Mouse (Mus musculus) embryonic facial prominence, embryonic 13.5 days (tissue): ENCODE data around the gene Naa50. TPM values are rescaled to one million over a fixed set of nuclear protein-coding genes. Genes with fewer than 3 reads are reported as not detected.
A peak's percentile ranks its signal among the peaks of the same experiment; 100 is the strongest.

ENCODE experiments used
- ATAC-seq: fragments of 200-750 bp; cut with Nextera tagmentation; 2 replicates; pipeline ENCODE4 v1.8.0; 2017; ENCODE audit warnings: low read depth; ENCODE audit not compliant: insufficient number of reproducible peaks, insufficient read depth, low FRiP score, low TSS enrichment
- H3K27ac ChIP-seq: fragments of 300-500 bp; sonication (generic); 2 replicates; pipeline ENCODE4 v1.5.1; 2015; ENCODE audit warnings: moderate library complexity, mild to moderate bottlenecking, inconsistent platforms
- H3K27me3 ChIP-seq: fragments of 300-500 bp; sonication (generic); 2 replicates; pipeline ENCODE4 v1.6.1; 2015; ENCODE audit warnings: mild to moderate bottlenecking, inconsistent platforms
- H3K36me3 ChIP-seq: fragments of 300-500 bp; sonication (generic); 2 replicates; pipeline ENCODE4 v1.6.1; 2015; ENCODE audit warnings: mild to moderate bottlenecking, inconsistent platforms
- H3K4me1 ChIP-seq: fragments of 300-500 bp; sonication (generic); 2 replicates; pipeline ENCODE4 v1.6.1; 2015; ENCODE audit warnings: inconsistent platforms
- H3K4me2 ChIP-seq: fragments of 300-500 bp; sonication (generic); 2 replicates; pipeline ENCODE4 v1.6.1; 2015; ENCODE audit warnings: moderate library complexity, mild to moderate bottlenecking, inconsistent platforms
- H3K4me3 ChIP-seq: fragments of 300-500 bp; sonication (generic); 2 replicates; pipeline ENCODE4 v1.5.1; 2015; ENCODE audit warnings: mild to moderate bottlenecking, inconsistent platforms
- H3K9ac ChIP-seq: fragments of 300-500 bp; sonication (generic); 2 replicates; pipeline ENCODE4 v1.6.1; 2015; ENCODE audit warnings: mild to moderate bottlenecking, inconsistent platforms
- H3K9me3 ChIP-seq: fragments of 300-500 bp; sonication (generic); 2 replicates; pipeline ENCODE4 v1.6.1; 2016; ENCODE audit warnings: inconsistent platforms
- WGBS: fragments of 180-500 bp; shearing (Covaris S2); methylation state at CpG from one replicate; pipeline ENCODE4 v1.1.7; 2015; ENCODE audit warnings: mixed read lengths; 5-methylcytosine and 5-hydroxymethylcytosine counted together
- polyA plus RNA-seq: library from polyadenylated mRNA; unstranded; fragments of >200 nt; fragmentation: Nextera tagmentation; extraction: Ambion mirVana; gene quantifications from 2 replicates; pipeline ENCODE4 v1.2.1, GENCODE M21; 2015

Gene Naa50
- polyA plus RNA-seq = 97.8 and 105 TPM in 2 replicates

- Histone ChIP-seq H3K27me3 (no peaks in the 10 kb centered on the region), H3K27ac (peak within 1 kb of the TSS; percentile 98)
- WGBS = under 1% methylated on average over 69 of the region's 71 CpGs
Observed at GRCm38 (mm10) chr16:44139536-44140185, at the start of gene Naa50, which contains the start of gene Atp6v1a. Gene Naa50 (plus strand): TSS chr16:44139830. Gene Atp6v1a (minus strand): TSS chr16:44139705.

DNA sequence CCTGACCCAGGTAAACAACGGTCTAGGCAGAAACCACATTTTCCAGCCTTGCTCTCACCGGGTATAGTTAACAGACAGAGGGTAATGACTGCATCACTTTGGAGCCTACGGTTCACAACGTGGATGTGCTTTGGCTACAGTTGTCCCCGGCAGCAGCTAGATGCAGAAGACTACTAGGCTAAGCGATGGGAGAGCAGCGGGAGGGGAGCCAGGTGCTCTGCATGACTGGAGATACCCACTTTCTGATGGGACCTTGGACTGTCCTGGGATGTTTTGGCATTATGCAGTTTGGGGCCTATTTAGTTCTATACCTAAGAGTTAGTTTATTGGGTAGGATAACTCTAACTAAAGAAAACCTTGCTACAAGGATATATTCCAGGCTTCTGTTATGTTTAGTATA, 40.3 kb upstream of the Naa50 start:
- Histone ChIP-seq H3K4me1 (peaks cover 4% of the 10 kb centered on the region; the same call in 1 of the 2 replicates), H3K9ac (no peak overlapping the region), H3K27ac (no peak overlapping the region), H3K4me2 (no peak overlapping the region), H3K27me3 (no peaks in the 10 kb centered on the region), H3K9me3 (no peaks in the 10 kb centered on the region), H3K4me3 (no peak overlapping the region), H3K36me3 (peaks cover 84% of the 10 kb centered on the region)
- ATAC-seq = no peak
- 84% methylated on average over 7 of the region's 7 CpGs for WGBS

More at GRCm38 (mm10) chr16:44139536-44140185, at the start of gene Naa50, which contains the start of gene Atp6v1a:
- peak; percentile 90 for ATAC-seq
- peak within 1 kb of the TSS; percentile 100 for H3K4me3 ChIP-seq
- peaks cover 19% of the 10 kb centered on the region for H3K4me1 ChIP-seq
- H3K36me3 ChIP-seq = no peaks in the 10 kb centered on the region
- H3K4me2 ChIP-seq = peak within 1 kb of the TSS; percentile 94
- no peaks in the 10 kb centered on the region for H3K9me3 ChIP-seq
- peak within 1 kb of the TSS; percentile 96 for H3K9ac ChIP-seq

DNA sequence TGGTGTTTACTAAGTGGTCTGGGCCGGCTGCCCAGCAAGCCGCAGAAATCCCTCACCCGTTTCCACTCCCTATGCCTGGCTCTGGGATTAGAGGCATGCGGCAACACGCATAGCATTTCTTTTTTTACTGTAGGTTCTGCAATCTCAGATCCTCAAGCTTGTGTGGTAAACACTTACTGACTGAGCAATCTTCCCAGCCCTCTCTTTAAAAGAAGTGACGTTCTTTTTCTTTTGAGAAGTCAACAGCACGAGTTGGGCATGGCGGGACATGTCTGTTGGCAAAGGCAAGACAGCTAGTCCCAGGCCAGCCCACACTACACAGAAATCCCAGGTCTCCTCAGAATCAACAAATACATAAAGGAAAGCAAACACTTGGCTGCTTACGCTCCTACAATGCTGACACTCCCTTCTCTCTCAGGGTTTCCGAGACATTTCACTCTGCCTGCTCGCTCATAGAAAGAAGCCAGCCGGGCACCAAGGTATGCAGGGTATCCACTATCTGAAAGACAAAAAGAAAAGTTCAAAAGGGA, 38.4 kb upstream of the Naa50 start:
- Histone ChIP-seq H3K9me3 (no peaks in the 10 kb centered on the region), H3K4me1 (peaks cover 4% of the 10 kb centered on the region; the same call in 1 of the 2 replicates), H3K4me2 (no peak overlapping the region), H3K27ac (no peak overlapping the region), H3K36me3 (peaks cover 70% of the 10 kb centered on the region), H3K27me3 (no peaks in the 10 kb centered on the region), H3K4me3 (no peak overlapping the region), H3K9ac (no peak overlapping the region)
- no peak; the same call in 1 of the 2 replicates for ATAC-seq
- 80% methylated on average over 12 of the region's 12 CpGs for WGBS

GRCm38 (mm10) chr16:44102925-44103324, 36.7 kb upstream of the Naa50 start:
- H3K9ac ChIP-seq = no peak overlapping the region
- peaks cover 72% of the 10 kb centered on the region for H3K36me3 ChIP-seq
- H3K4me1 ChIP-seq = peaks cover 4% of the 10 kb centered on the region; the same call in 1 of the 2 replicates
- H3K27me3 ChIP-seq = no peaks in the 10 kb centered on the region
- no peak overlapping the region for H3K4me2 ChIP-seq
- no peak overlapping the region for H3K4me3 ChIP-seq
- WGBS = 95% methylated on average over 2 of the region's 2 CpGs
- ATAC-seq = no peak
- no peaks in the 10 kb centered on the region for H3K9me3 ChIP-seq
- no peak overlapping the region for H3K27ac ChIP-seq

- WGBS = 78% methylated on average over 18 of the region's 18 CpGs
- Histone ChIP-seq H3K4me2 (no peak overlapping the region), H3K27me3 (no peaks in the 10 kb centered on the region), H3K27ac (peak overlapping the region; percentile 55; the same call in 1 of the 2 replicates), H3K4me1 (no peaks in the 10 kb centered on the region), H3K36me3 (peaks cover 72% of the 10 kb centered on the region), H3K4me3 (no peak overlapping the region), H3K9ac (no peak overlapping the region), H3K9me3 (no peaks in the 10 kb centered on the region)
- no peak for ATAC-seq
Observed at GRCm38 (mm10) chr16:44103806-44104766, 35.5 kb upstream of the Naa50 start.

- WGBS = 86% methylated on average over 2 of the region's 2 CpGs
- Histone ChIP-seq H3K9ac (no peak overlapping the region), H3K4me2 (no peak overlapping the region), H3K36me3 (peaks cover 73% of the 10 kb centered on the region), H3K4me3 (no peak overlapping the region), H3K27ac (no peak overlapping the region), H3K27me3 (no peaks in the 10 kb centered on the region), H3K9me3 (no peaks in the 10 kb centered on the region), H3K4me1 (no peaks in the 10 kb centered on the region)
- no peak for ATAC-seq
Observed at GRCm38 (mm10) chr16:44105211-44105610, 34.4 kb upstream of the Naa50 start.

- Histone ChIP-seq H3K27me3 (no peaks in the 10 kb centered on the region), H3K9ac (no peak overlapping the region), H3K36me3 (peaks cover 57% of the 10 kb centered on the region), H3K27ac (no peak overlapping the region), H3K4me1 (no peaks in the 10 kb centered on the region), H3K9me3 (no peaks in the 10 kb centered on the region), H3K4me3 (no peak overlapping the region), H3K4me2 (no peak overlapping the region)
- WGBS = 51% methylated on average over 4 of the region's 4 CpGs
- no peak for ATAC-seq
Observed at GRCm38 (mm10) chr16:44109002-44109401, 30.6 kb upstream of the Naa50 start.

DNA sequence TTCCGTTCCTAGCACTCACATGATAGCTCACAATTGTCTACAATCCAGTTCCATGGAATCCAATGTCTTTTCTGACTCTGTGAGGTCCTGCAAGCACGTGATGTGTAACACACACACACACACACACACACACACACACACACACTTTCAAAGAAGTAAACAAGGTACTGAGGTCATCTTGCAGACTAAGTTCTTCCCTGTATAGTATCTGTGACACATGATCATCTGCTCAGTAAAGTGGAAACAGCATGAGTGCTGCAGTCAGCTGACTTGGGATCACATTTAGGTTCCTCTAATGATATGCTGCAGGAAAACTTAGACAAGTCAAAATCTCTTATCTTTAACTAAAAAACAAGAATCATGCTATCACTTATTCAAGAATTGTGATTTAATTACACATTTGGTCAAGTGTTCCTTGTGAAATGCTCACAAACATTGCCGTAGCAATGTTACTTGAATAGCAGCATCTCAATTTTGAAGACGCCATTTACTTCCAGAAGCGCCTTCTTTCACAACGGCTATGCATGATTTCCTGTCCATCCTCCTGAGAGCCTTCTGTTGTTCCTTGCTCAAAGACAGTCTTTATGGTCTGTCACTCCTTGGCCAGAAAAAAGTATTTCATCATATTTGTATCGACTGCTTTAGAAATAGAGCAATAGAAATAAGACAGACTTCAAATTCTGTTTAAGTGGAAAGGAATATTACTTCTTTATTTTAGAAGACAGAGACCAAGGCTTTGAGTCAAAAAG, 19.7 kb upstream of the Naa50 start:
- whole genome bisulfite sequencing = 85% methylated on average over 7 of the region's 7 CpGs
- ATAC-seq = no peak
- H3K36me3 ChIP-seq = peaks cover 8% of the 10 kb centered on the region

DNA sequence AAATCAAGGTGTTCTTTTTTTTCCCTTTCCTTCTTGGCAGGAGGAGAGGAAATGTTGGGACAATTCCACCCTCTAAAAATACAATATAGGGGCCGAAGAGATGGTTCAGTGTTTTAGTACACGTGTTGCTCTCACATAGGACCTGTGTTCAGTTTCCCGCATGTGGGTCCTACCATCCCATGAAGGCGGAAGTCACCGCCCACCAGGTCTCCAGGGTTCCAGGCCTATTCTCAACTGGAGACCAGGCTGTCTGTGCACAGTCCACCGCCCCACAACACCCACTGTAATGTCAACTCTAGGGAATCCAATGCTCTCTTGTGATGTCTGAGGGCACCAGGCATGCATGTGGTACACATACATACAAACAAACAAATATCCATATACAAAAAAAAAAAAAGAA, 17.5 kb upstream of the Naa50 start:
- 88% methylated on average over 6 of the region's 6 CpGs for WGBS
- no peak for ATAC-seq
- no peaks in the 10 kb centered on the region for H3K27me3 ChIP-seq
- H3K9ac ChIP-seq = no peak overlapping the region
- H3K36me3 ChIP-seq = no peaks in the 10 kb centered on the region
- no peak overlapping the region for H3K4me3 ChIP-seq
- H3K4me2 ChIP-seq = no peak overlapping the region
- no peak overlapping the region for H3K27ac ChIP-seq
- peaks cover 2% of the 10 kb centered on the region; the same call in 1 of the 2 replicates for H3K4me1 ChIP-seq
- no peaks in the 10 kb centered on the region for H3K9me3 ChIP-seq

More for the DNA sequence above, 19.7 kb upstream of the Naa50 start:
- Histone ChIP-seq H3K9me3 (no peaks in the 10 kb centered on the region), H3K27me3 (no peaks in the 10 kb centered on the region), H3K4me1 (no peaks in the 10 kb centered on the region), H3K9ac (no peak overlapping the region), H3K4me2 (no peak overlapping the region), H3K4me3 (no peak overlapping the region), H3K27ac (no peak overlapping the region)

GRCm38 (mm10) chr16:44122574-44122973, 17.1 kb upstream of the Naa50 start:
- no peak overlapping the region for H3K4me3 ChIP-seq
- H3K9me3 ChIP-seq = no peaks in the 10 kb centered on the region
- H3K36me3 ChIP-seq = no peaks in the 10 kb centered on the region
- no peak overlapping the region for H3K4me2 ChIP-seq
- 91% methylated on average over 6 of the region's 6 CpGs for WGBS
- H3K9ac ChIP-seq = no peak overlapping the region
- H3K27me3 ChIP-seq = no peaks in the 10 kb centered on the region
- peaks cover 2% of the 10 kb centered on the region; the same call in 1 of the 2 replicates for H3K4me1 ChIP-seq
- no peak overlapping the region for H3K27ac ChIP-seq
- no peak for ATAC-seq
